Mouse (Mus musculus) 3T3-L1 (cell line): ENCODE results near the gene Lst1.

Experiments
- DNase-seq: peaks from one replicate; pipeline ENCODE4 v3.0.0-alpha.2; 2015; ENCODE audit warnings: low read depth, low spot score

Lst1 gene

GRCm38 (mm10) chr17:35159638-35160037 lies 28.6 kb downstream of the Lst1 start:
- DNase-seq, result no peak

- DNase-seq, result no peak
These were observed 29.2 kb downstream of the Lst1 start for GRCm38 (mm10) chr17:35158850-35159593.

GRCm38 (mm10) chr17:35157661-35158175 lies 30.5 kb downstream of the Lst1 start:
- no peak for DNase-seq

- DNase-seq, result no peak
These were observed 31.0 kb downstream of the Lst1 start for GRCm38 (mm10) chr17:35157254-35157653.

GRCm38 (mm10) chr17:35156461-35157200 lies 31.6 kb downstream of the Lst1 start:
- no peak for DNase-seq

GRCm38 (mm10) chr17:35155451-35155850 lies 32.8 kb downstream of the Lst1 start:
- no peak for DNase-seq

GRCm38 (mm10) chr17:35154616-35155015 lies 33.6 kb downstream of the Lst1 start:
- no peak for DNase-seq

GRCm38 (mm10) chr17:35153931-35154330 lies 34.3 kb downstream of the Lst1 start:
- DNase-seq, result peak; percentile 42

GRCm38 (mm10) chr17:35153077-35153476 lies 35.2 kb downstream of the Lst1 start:
- no peak for DNase-seq

- DNase-seq, result no peak
These were observed 36.1 kb downstream of the Lst1 start for GRCm38 (mm10) chr17:35152121-35152520.

- peak; percentile 40 for DNase-seq
These were observed 40.2 kb downstream of the Lst1 start for GRCm38 (mm10) chr17:35147922-35148639.

- DNase-seq, result peak; percentile 31
These were observed 40.9 kb downstream of the Lst1 start for GRCm38 (mm10) chr17:35147348-35147747.

GRCm38 (mm10) chr17:35146139-35146538 lies 42.1 kb downstream of the Lst1 start:
- no peak for DNase-seq

- no peak for DNase-seq
These were observed 46.3 kb downstream of the Lst1 start for GRCm38 (mm10) chr17:35141971-35142370.

GRCm38 (mm10) chr17:35140490-35140996 lies 47.7 kb downstream of the Lst1 start:
- no peak for DNase-seq

GRCm38 (mm10) chr17:35139269-35139668 lies 49.0 kb downstream of the Lst1 start:
- DNase-seq, result no peak

- DNase-seq, result peak; percentile 91
These were observed 52.5 kb downstream of the Lst1 start for GRCm38 (mm10) chr17:35135591-35136320.
